Mouse (Mus musculus) embryonic facial prominence, embryonic 13.5 days (tissue): ENCODE data around the gene Cdc42bpa. TPM values are rescaled to one million over a fixed set of nuclear protein-coding genes. Genes with fewer than 3 reads are reported as not detected.

ENCODE experiments used
- ATAC-seq: fragments of 200-750 bp; cut with Nextera tagmentation; 2 replicates; pipeline ENCODE4 v1.8.0; 2017; ENCODE audit warnings: low read depth; ENCODE audit not compliant: insufficient number of reproducible peaks, insufficient read depth, low FRiP score, low TSS enrichment
- H3K27ac ChIP-seq: fragments of 300-500 bp; sonication (generic); 2 replicates; pipeline ENCODE4 v1.5.1; 2015; ENCODE audit warnings: moderate library complexity, mild to moderate bottlenecking, inconsistent platforms
- H3K27me3 ChIP-seq: fragments of 300-500 bp; sonication (generic); 2 replicates; pipeline ENCODE4 v1.6.1; 2015; ENCODE audit warnings: mild to moderate bottlenecking, inconsistent platforms
- H3K36me3 ChIP-seq: fragments of 300-500 bp; sonication (generic); 2 replicates; pipeline ENCODE4 v1.6.1; 2015; ENCODE audit warnings: mild to moderate bottlenecking, inconsistent platforms
- H3K4me1 ChIP-seq: fragments of 300-500 bp; sonication (generic); 2 replicates; pipeline ENCODE4 v1.6.1; 2015; ENCODE audit warnings: inconsistent platforms
- H3K4me2 ChIP-seq: fragments of 300-500 bp; sonication (generic); 2 replicates; pipeline ENCODE4 v1.6.1; 2015; ENCODE audit warnings: moderate library complexity, mild to moderate bottlenecking, inconsistent platforms
- H3K4me3 ChIP-seq: fragments of 300-500 bp; sonication (generic); 2 replicates; pipeline ENCODE4 v1.5.1; 2015; ENCODE audit warnings: mild to moderate bottlenecking, inconsistent platforms
- H3K9ac ChIP-seq: fragments of 300-500 bp; sonication (generic); 2 replicates; pipeline ENCODE4 v1.6.1; 2015; ENCODE audit warnings: mild to moderate bottlenecking, inconsistent platforms
- H3K9me3 ChIP-seq: fragments of 300-500 bp; sonication (generic); 2 replicates; pipeline ENCODE4 v1.6.1; 2016; ENCODE audit warnings: inconsistent platforms
- WGBS: fragments of 180-500 bp; shearing (Covaris S2); methylation state at CpG from one replicate; pipeline ENCODE4 v1.1.7; 2015; ENCODE audit warnings: mixed read lengths; 5-methylcytosine and 5-hydroxymethylcytosine counted together
- polyA plus RNA-seq: library from polyadenylated mRNA; unstranded; fragments of >200 nt; fragmentation: Nextera tagmentation; extraction: Ambion mirVana; gene quantifications from 2 replicates; pipeline ENCODE4 v1.2.1, GENCODE M21; 2015

Gene Cdc42bpa
- polyA plus RNA-seq, 1 experiment from 2014 or later: 21.1 TPM

- no peak for ATAC-seq
- 62% methylated on average over 3 of the region's 3 CpGs for WGBS
- no peaks in the 10 kb centered on the region for H3K4me1 ChIP-seq
- H3K27me3 ChIP-seq: no peaks in the 10 kb centered on the region
- H3K27ac ChIP-seq: no peak overlapping the region
- H3K4me3 ChIP-seq: no peak overlapping the region
- no peak overlapping the region for H3K4me2 ChIP-seq
- no peaks in the 10 kb centered on the region for H3K36me3 ChIP-seq
- no peaks in the 10 kb centered on the region for H3K9me3 ChIP-seq
- H3K9ac ChIP-seq: no peak overlapping the region
These were observed 222.5 kb downstream of the Cdc42bpa start for GRCm38 (mm10) chr1:180182731-180183130.

GRCm38 (mm10) chr1:180183525-180184159 is 223.4 kb downstream of the Cdc42bpa start:
- Histone ChIP-seq H3K36me3 (no peaks in the 10 kb centered on the region), H3K4me2 (no peak overlapping the region), H3K27ac (no peak overlapping the region), H3K27me3 (no peaks in the 10 kb centered on the region), H3K9ac (no peak overlapping the region), H3K9me3 (no peaks in the 10 kb centered on the region), H3K4me3 (no peak overlapping the region), H3K4me1 (no peaks in the 10 kb centered on the region)
- no peak for ATAC-seq
- WGBS: 84% methylated on average over 6 of the region's 6 CpGs

- no peaks in the 10 kb centered on the region for H3K9me3 ChIP-seq
- ATAC-seq: no peak
- H3K4me1 ChIP-seq: no peaks in the 10 kb centered on the region
- WGBS: 65% methylated on average over 7 of the region's 7 CpGs
- no peak overlapping the region for H3K4me3 ChIP-seq
- no peak overlapping the region for H3K9ac ChIP-seq
- no peaks in the 10 kb centered on the region for H3K27me3 ChIP-seq
- H3K36me3 ChIP-seq: no peaks in the 10 kb centered on the region
- H3K4me2 ChIP-seq: no peak overlapping the region
- H3K27ac ChIP-seq: no peak overlapping the region
These were observed 224.5 kb downstream of the Cdc42bpa start for GRCm38 (mm10) chr1:180184768-180185167.

- H3K4me2 ChIP-seq: no peak overlapping the region
- no peaks in the 10 kb centered on the region for H3K27me3 ChIP-seq
- no peak for ATAC-seq
- WGBS: 54% methylated on average over 5 of the region's 5 CpGs
- no peaks in the 10 kb centered on the region for H3K36me3 ChIP-seq
- H3K4me3 ChIP-seq: no peak overlapping the region
- no peak overlapping the region for H3K27ac ChIP-seq
- H3K9me3 ChIP-seq: no peaks in the 10 kb centered on the region
- H3K9ac ChIP-seq: no peak overlapping the region
- H3K4me1 ChIP-seq: no peaks in the 10 kb centered on the region
These were observed 225.6 kb downstream of the Cdc42bpa start for GRCm38 (mm10) chr1:180185877-180186276.

GRCm38 (mm10) chr1:180186371-180186770 is 226.1 kb downstream of the Cdc42bpa start:
- H3K4me1 ChIP-seq: no peaks in the 10 kb centered on the region
- WGBS: 81% methylated on average over 3 of the region's 3 CpGs
- H3K4me3 ChIP-seq: no peak overlapping the region
- H3K36me3 ChIP-seq: no peaks in the 10 kb centered on the region
- no peak overlapping the region for H3K27ac ChIP-seq
- H3K9ac ChIP-seq: no peak overlapping the region
- no peak overlapping the region for H3K4me2 ChIP-seq
- H3K27me3 ChIP-seq: no peaks in the 10 kb centered on the region
- H3K9me3 ChIP-seq: no peaks in the 10 kb centered on the region
- no peak for ATAC-seq

- H3K4me3 ChIP-seq: no peak overlapping the region
- no peak for ATAC-seq
- peaks cover 5% of the 10 kb centered on the region for H3K27me3 ChIP-seq
- no peaks in the 10 kb centered on the region for H3K9me3 ChIP-seq
- no peak overlapping the region for H3K4me2 ChIP-seq
- H3K36me3 ChIP-seq: no peaks in the 10 kb centered on the region
- H3K27ac ChIP-seq: no peak overlapping the region
- H3K9ac ChIP-seq: no peak overlapping the region
- H3K4me1 ChIP-seq: no peaks in the 10 kb centered on the region
- 65% methylated on average over 4 of the region's 4 CpGs for WGBS
These were observed 228.7 kb downstream of the Cdc42bpa start for GRCm38 (mm10) chr1:180188951-180189350.

- H3K4me2 ChIP-seq: no peak overlapping the region
- peaks cover 10% of the 10 kb centered on the region for H3K4me1 ChIP-seq
- no peaks in the 10 kb centered on the region for H3K9me3 ChIP-seq
- H3K4me3 ChIP-seq: no peak overlapping the region
- H3K27ac ChIP-seq: no peak overlapping the region
- ATAC-seq: no peak
- H3K27me3 ChIP-seq: peaks cover 12% of the 10 kb centered on the region
- no peaks in the 10 kb centered on the region for H3K36me3 ChIP-seq
- no peak overlapping the region for H3K9ac ChIP-seq
- WGBS: 82% methylated on average over 8 of the region's 8 CpGs
These were observed 230.8 kb downstream of the Cdc42bpa start for GRCm38 (mm10) chr1:180191112-180191511.

- no peak overlapping the region for H3K4me2 ChIP-seq
- no peak overlapping the region for H3K4me3 ChIP-seq
- peaks cover 15% of the 10 kb centered on the region for H3K4me1 ChIP-seq
- H3K9me3 ChIP-seq: no peaks in the 10 kb centered on the region
- H3K27ac ChIP-seq: no peak overlapping the region
- no peak for ATAC-seq
- 69% methylated on average over 7 of the region's 7 CpGs for WGBS
- no peak overlapping the region for H3K9ac ChIP-seq
- H3K36me3 ChIP-seq: no peaks in the 10 kb centered on the region
- peaks cover 12% of the 10 kb centered on the region for H3K27me3 ChIP-seq
These were observed 231.5 kb downstream of the Cdc42bpa start for GRCm38 (mm10) chr1:180191651-180192220.

- Histone ChIP-seq H3K27ac (no peak overlapping the region), H3K9me3 (no peaks in the 10 kb centered on the region), H3K27me3 (peaks cover 12% of the 10 kb centered on the region), H3K4me3 (no peak overlapping the region), H3K36me3 (no peaks in the 10 kb centered on the region), H3K9ac (no peak overlapping the region), H3K4me1 (peaks cover 15% of the 10 kb centered on the region), H3K4me2 (no peak overlapping the region)
- WGBS: 47% methylated on average over 4 of the region's 4 CpGs
- no peak for ATAC-seq
These were observed 232.6 kb downstream of the Cdc42bpa start for GRCm38 (mm10) chr1:180192866-180193265.

- peaks cover 12% of the 10 kb centered on the region for H3K27me3 ChIP-seq
- H3K4me1 ChIP-seq: peaks cover 15% of the 10 kb centered on the region
- no peak for ATAC-seq
- H3K9ac ChIP-seq: no peak overlapping the region
- H3K27ac ChIP-seq: no peak overlapping the region
- no peak overlapping the region for H3K4me2 ChIP-seq
- no peak overlapping the region for H3K4me3 ChIP-seq
- 77% methylated on average over 8 of the region's 8 CpGs for WGBS
- H3K36me3 ChIP-seq: no peaks in the 10 kb centered on the region
- no peaks in the 10 kb centered on the region for H3K9me3 ChIP-seq
These were observed 233.2 kb downstream of the Cdc42bpa start for GRCm38 (mm10) chr1:180193391-180193935.

GRCm38 (mm10) chr1:180194048-180194447 is 233.8 kb downstream of the Cdc42bpa start:
- H3K9ac ChIP-seq: no peak overlapping the region
- no peak overlapping the region for H3K4me3 ChIP-seq
- no peaks in the 10 kb centered on the region for H3K36me3 ChIP-seq
- no peaks in the 10 kb centered on the region for H3K9me3 ChIP-seq
- peaks cover 15% of the 10 kb centered on the region for H3K4me1 ChIP-seq
- WGBS: 83% methylated on average over 9 of the region's 9 CpGs
- no peak overlapping the region for H3K27ac ChIP-seq
- ATAC-seq: no peak
- no peak overlapping the region for H3K4me2 ChIP-seq
- peaks cover 12% of the 10 kb centered on the region for H3K27me3 ChIP-seq
